Mouse (Mus musculus) adrenal gland, adult 18-20 months (tissue): ENCODE results near the gene Zfp981. TPM values are rescaled to one million over a fixed set of nuclear protein-coding genes. Genes with fewer than 3 reads are reported as not detected.
"Not testable (repeated sequence)": the region's sequence is repeated elsewhere in the genome, so short reads cannot be mapped to it uniquely, and the experiment has no call there.

ENCODE experiments used
- DNase-seq, 2 experiments: peaks; one replicate each; pipeline ENCODE4 v3.0.0; 2021 to 2022; ENCODE audit warnings: low spot score in 2 of 2
- long read RNA-seq, 2 experiments: library from polyadenylated mRNA; stranded (forward); transcript quantifications; one replicate each; pipeline ENCODE4 v2.0.0; 2021
- total RNA-seq, 2 experiments: library from RNA; stranded (reverse); gene quantifications; 1 replicate in 1 of 2; 2 replicates in 1 of 2; pipeline ENCODE4 v1.2.3; 2021

Gene Zfp981
- total RNA-seq: 1 to 10 TPM in 1 of 2 experiments, under 1 TPM in 1; 0.19 to 1.9 TPM
- long read RNA-seq, experiment 1: 0 reads
- long read RNA-seq, experiment 2, partial matches to known transcripts: 0 of 2 reads
- long read RNA-seq, experiment 2, other reads (novel, unspliced or antisense): 2 of 2 reads

- DNase-seq: not testable (repeated sequence)
These were observed at the start of gene Zfp981 for GRCm38 (mm10) chr4:146501727-146502126. Zfp981 (plus strand) TSS chr4:146502027.

GRCm38 (mm10) chr4:146452576-146452975 is 49.3 kb upstream of the Zfp981 start:
- not testable (repeated sequence) for DNase-seq

- DNase-seq: not testable (repeated sequence)
These were observed 47.7 kb upstream of the Zfp981 start for GRCm38 (mm10) chr4:146454170-146454569.

GRCm38 (mm10) chr4:146454896-146455295 is 46.9 kb upstream of the Zfp981 start:
- no peak for DNase-seq

- DNase-seq: no peak
These were observed 46.5 kb upstream of the Zfp981 start for GRCm38 (mm10) chr4:146455321-146455721.

GRCm38 (mm10) chr4:146456061-146456726 is 45.6 kb upstream of the Zfp981 start:
- DNase-seq: no peak

- no peak for DNase-seq
These were observed 44.7 kb upstream of the Zfp981 start for GRCm38 (mm10) chr4:146457126-146457525.

- DNase-seq: no peak
These were observed 44.1 kb upstream of the Zfp981 start for GRCm38 (mm10) chr4:146457720-146458119.

GRCm38 (mm10) chr4:146459822-146460221 is 42.0 kb upstream of the Zfp981 start:
- DNase-seq: not testable (repeated sequence)

- DNase-seq: not testable (repeated sequence)
These were observed 41.1 kb upstream of the Zfp981 start for GRCm38 (mm10) chr4:146460685-146461084.

GRCm38 (mm10) chr4:146463649-146464351 is 38.0 kb upstream of the Zfp981 start:
- not testable (repeated sequence) for DNase-seq

GRCm38 (mm10) chr4:146469984-146470383 is 31.8 kb upstream of the Zfp981 start:
- not testable (repeated sequence) for DNase-seq

GRCm38 (mm10) chr4:146474181-146474580 is 27.6 kb upstream of the Zfp981 start:
- DNase-seq: not testable (repeated sequence)

- DNase-seq: not testable (repeated sequence)
These were observed 26.8 kb upstream of the Zfp981 start for GRCm38 (mm10) chr4:146474716-146475676.

GRCm38 (mm10) chr4:146476260-146476659 is 25.6 kb upstream of the Zfp981 start:
- not testable (repeated sequence) for DNase-seq

- not testable (repeated sequence) for DNase-seq
These were observed 24.9 kb upstream of the Zfp981 start for GRCm38 (mm10) chr4:146476959-146477358.

GRCm38 (mm10) chr4:146480376-146481096 is 21.3 kb upstream of the Zfp981 start:
- DNase-seq: not testable (repeated sequence)

- not testable (repeated sequence) for DNase-seq
These were observed 19.3 kb upstream of the Zfp981 start for GRCm38 (mm10) chr4:146482546-146482945.

GRCm38 (mm10) chr4:146483571-146484280 is 18.1 kb upstream of the Zfp981 start:
- not testable (repeated sequence) for DNase-seq
